Mouse (Mus musculus) heart, adult 9 months (tissue): ENCODE measurements at regions not wholly inside any gene's neighbourhood (a gene's known extent, or its start where the extent isn't known, plus 50 kb on each side); places are given as distances from the start of the nearest gene placed in this dataset.
A peak's percentile ranks its signal among the peaks of the same experiment; 100 is the strongest.

Experiments used
- DNase-seq, 2 experiments: peaks; one replicate each; pipeline ENCODE4 v3.0.0; 2022; ENCODE audit warnings: low spot score in 2 of 2

DNA sequence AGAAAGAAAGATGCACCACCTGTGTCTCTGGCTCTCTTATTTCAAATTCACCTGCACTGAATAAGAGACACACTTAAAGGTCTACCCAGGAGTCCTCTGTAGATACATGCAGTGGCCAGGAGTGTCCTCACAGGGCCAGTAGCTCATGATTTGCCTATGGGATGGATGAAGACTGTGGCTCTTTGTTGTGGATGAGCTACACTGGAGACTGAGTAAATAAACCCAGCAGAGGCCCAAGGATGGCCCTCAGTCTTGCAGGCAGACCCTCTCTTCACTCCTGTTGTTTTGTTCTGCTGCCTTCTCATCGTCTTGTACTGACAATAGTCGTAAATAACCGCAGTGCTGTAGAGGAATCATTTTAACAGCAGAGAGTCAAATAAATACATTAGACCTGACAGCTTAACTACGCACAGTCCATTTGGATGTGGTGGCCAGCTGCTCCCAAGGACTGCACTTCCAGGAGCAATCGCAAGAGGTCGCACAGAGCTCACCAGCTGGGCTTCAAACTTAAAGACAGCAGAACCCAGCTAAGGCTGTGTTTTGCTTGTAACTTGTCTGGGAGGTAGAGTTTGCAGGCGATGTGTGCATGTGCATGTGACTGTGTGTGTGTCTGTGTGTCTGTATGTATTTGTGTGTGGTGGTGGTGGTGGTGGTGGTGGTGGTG lies 328.6 kb upstream of the Camk1g start:
- DNase-seq = peak in 1 of 2 experiments; percentile 31

DNA sequence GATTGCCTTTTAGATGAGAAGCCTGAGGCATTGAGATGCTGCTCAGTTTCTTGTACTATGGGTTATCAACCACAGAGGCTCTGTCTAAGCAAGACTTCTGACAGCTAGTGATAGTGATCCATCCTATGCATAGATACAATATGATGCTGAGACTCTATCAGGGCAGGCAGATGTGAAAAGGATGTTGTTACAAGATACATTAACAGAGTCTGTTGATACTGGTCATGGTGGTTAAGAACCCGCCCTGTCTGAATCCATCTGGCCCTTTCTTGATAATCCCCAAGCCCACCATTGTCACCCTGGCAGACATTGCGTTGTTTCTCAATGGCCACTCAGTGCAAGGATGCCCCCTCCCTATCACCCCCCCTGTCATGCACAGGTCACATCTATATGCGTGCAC lies 327.8 kb upstream of the Camk1g start:
- no peak for DNase-seq

DNA sequence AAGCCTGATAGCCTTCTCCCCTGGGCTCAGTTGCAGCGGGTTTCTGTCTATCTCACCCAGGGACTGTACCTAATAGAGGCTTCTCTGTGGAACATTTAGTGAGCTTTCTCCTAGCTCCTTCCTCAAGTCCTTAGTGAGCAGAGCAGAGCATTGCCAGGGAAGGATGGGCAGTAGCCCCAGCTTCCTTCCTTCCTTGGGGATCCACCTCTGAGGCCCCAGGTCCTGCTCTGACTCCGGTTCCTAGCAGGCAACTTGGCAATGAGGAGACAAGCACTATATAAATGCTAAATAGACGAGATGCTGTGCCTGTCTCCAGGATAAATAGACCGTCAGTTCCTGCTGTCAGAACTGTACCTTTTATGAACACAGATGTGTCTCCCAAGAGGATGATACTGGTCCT lies 326.9 kb upstream of the Camk1g start:
- DNase-seq = peak in 1 of 2 experiments; percentile 16

DNA sequence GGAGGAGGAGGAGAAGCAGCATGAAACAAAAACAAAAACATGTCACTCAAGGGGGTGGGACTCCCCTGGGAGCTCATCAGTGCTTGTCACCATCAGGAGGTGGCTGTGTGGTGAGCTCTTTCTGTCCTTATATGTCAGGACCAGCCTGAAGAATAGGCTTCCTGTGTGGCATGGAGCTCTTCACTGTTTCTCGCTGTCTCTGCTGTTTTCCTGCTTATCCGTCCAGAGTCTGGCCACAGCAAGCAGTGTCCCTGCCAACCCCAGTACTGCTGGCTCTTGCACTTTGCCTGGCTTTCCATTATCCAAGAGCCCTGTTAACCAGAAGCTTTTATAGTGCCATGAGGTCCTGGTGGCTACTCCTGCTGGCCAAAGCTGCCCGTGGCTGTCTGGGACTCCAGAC lies 322.9 kb upstream of the Camk1g start:
- no peak for DNase-seq

DNA sequence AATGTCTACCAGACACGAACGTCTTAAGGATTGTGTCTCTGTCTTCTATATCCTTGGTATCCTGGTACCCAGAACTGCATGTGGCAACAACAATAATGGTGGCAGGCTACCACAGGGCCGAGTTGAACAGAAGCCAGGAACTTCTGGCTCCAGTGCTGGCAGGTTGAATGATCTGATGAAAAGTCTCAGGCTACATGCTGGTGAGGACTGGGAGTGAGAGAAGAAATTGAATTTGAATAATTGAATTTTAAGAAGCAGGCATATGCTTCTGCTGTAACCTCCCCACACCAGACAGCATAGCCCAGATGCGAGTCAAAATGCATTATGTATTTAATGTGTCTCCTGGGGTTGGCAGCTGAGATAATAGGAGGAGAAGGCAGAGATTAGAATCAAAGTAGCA lies 319.5 kb upstream of the Camk1g start:
- no peak for DNase-seq

DNA sequence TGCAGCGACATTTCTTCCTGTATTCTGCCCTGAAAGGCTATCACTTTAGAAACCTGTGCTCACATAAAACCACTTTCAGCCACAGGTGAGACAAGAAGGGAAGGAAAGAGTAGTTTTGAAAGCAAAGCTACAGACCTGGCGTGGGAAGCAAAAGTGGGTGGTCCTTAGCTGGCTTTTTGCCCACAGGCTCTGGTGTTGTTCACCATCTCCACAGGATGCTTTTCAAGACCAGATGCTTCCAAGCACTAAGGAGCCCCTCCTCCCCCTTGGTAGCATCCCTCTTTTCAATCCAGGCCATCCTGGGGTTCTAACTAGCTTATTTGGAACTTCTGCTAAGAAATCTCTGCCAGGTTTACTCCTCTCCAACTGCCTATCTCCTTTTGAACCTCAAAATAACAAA lies 312.8 kb upstream of the Camk1g start:
- DNase-seq = no peak

DNA sequence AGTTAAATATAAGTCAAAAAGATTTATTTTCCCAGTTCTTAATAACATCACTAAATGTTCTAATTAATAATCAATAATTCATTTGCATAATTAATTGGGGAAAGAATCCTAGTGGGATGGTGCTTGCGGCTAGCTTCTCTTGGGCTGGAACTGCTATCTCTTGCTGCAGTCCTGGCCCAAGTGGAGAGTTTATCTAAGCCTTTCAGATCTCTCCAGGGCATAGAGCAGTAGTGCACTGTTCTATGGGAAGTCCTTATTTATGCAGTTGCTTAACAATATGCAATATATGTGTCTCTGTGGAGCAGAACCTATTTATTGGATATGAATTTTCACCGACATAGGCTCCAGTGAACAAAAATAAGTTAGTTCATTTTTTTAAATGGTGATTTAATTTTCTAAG lies 308.4 kb upstream of the Camk1g start:
- no peak for DNase-seq

DNA sequence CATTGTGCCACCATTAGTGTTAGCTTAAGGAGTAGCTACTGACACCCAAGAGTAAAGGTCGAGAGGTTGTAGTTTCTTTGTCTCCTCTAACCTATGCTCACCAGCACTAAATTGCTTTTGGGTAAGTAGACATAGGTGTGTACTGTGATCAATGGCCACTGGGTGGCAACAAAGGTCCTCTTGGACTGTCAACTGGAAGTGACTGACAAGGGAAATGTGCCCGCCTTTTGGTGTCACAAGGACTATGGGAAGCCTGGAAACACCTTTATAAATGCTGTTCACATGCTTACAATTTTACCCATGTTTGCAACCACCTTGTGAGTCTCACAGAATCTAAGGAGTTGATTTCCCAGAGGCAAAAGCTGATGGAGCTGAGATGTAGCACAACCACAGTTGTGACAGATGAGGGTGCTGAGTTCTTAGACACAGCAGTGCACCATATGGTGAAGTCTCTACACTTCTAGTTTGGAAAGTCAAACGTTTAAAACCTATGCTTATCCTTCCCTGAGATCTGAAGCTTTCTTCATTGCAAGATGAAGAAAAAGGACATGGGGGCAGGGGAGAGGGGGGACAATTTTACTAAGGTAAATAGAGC lies 303.2 kb upstream of the Camk1g start:
- no peak for DNase-seq

DNA sequence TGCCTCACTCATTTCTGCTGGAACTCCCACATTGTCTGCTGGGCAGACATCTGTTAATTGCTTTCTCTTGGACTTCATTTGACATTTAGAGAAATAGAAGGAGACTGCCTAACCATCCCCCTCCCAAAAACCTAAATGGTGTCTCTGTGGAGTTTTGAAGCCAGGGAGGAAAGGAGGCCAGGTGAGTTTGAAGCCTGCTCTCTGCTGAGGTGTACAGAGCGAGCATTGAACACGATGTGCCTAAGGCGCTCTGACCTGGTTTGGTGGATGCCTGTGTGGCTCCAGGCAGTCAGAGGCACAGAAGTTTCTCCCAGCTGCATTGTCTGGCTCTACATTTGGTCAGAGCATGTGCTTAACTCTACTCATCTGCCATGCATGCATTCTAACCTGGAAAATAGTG lies 302.6 kb upstream of the Camk1g start:
- DNase-seq = no peak

DNA sequence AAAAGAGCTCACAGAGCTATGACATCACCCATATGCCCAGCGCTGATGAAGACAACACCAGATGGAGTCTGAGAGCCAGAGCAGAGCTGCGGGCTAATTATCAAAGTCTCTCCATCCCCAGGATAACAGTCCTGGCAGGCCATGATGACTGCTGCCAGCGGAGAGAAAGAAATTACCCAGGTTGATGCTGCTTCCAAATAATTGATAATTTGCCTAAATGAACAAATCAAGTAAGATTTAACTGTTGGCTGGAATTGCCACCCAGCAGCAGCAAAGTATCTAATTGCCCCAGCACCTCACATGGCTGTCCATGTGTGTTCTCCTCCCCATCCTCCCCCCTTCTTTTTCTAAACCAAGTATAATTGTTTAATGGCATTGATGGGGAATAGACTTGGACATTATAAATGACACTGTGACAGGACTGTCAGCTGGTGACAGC lies 301.7 kb upstream of the Camk1g start:
- DNase-seq = no peak

DNA sequence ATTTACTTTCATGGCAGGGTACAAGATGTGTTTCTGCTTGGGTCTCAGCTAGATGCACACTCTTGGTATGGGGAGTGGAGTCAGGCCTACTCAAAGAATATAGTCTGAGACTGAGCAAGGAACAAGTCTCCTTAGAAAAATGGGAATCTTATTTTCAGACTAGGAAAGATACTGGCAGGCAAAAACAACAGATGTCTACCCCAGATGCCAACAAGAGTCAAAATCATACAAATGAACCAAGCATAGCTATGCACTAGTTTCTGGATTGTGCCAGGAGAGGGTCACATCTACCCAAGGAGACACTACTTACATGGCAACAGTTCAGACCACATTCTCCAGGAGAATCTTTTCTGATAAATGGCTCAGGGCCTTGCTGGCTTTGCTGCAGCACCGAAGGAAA lies 300.9 kb upstream of the Camk1g start:
- DNase-seq = no peak

DNA sequence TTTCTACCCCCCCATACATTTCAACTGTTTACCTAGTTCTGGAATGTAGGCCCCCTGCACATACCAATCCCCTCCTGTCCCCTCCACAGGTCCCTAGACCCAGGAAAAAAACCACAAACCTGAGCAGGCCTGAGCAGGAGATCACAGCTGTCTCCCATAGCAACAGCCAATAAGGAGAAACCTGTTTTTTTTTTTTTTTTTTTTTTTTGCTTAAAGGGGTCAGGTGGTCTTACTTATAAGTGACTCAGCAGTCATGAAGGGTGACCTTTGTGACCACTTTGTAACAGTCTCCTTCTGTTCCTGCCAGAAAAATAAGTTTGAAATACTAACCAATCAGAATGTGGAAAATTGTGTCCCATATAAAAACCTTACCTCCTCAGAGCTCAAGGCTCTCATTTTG lies 299.9 kb upstream of the Camk1g start:
- DNase-seq = no peak

DNA sequence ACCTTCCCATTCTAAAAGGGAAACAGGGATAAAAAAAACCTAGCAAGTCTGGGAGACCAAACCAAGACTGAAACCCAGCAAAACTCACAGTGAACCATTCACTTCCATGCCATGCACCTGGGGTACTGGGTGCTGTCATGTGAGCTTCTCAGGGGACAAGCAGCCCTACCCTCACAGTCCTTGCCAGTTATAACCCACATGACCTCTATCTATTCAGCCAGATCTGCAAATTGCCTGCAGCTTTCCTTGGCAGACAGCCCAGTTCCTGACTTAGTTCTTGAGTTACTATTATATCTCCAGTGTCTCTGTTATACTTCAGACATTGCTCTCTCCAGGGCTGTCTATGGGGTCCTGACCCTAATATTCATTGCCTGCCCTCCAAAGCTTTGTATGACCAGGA lies 298.7 kb upstream of the Camk1g start:
- peak; percentile 21 to 51 for DNase-seq

DNA sequence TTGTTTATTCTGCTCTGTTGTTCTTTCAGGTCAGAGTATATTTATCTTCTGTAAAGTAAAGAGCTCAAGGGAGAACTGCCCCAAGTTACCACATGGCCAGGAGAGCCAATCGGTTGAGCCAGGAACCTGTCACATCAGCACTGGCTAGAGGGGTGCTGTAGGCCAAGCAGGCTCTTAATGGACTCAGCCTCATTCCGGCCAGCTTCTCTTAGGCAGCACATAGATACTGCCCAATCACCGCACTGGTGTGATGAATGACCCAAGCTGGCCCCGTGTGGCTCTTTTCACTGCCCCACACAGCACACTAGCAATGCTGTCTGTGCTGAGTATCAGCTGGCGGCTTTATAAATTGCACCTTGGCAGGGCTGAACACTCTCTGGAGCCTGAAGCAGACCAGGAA lies 295.8 kb upstream of the Camk1g start:
- peak; percentile 29 to 47 for DNase-seq

DNA sequence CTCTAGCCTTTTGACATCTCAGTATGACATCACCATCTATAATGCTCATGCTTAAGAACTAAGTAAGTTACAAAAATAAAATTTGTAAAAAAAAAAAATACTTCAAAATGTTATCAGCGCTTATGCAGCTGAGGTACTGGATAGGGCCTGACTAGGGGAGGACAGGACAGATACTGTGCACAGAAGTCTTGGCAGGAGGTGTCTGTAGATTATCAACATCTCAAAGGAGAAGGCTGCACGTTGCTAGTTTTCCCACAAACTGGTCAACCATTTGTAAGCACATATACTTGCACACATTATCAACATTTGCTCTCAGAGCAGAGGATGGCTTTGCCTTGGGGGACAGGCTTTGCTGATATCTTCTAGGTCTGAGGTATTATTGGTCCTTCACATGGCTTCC lies 294.5 kb upstream of the Camk1g start:
- DNase-seq = no peak

DNA sequence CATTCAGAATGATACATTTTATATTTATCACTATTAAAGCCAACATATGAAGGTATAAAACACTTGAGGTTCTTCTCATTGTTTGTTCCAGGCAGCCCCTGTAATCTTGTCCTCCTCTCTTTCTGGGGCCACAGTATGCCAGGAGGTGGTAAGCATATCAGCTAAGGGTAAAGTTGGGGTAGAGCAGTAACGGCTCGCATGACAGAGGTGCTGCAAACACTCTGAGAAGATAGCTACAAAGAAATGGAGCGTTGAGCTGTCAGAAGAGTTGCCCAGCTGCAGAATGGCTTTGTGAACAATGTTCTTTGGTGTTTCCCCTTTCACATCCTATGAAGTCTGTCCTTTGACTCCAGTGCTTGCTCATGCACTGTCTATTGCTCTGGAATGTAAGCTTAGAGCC lies 293.5 kb upstream of the Camk1g start:
- no peak for DNase-seq

DNA sequence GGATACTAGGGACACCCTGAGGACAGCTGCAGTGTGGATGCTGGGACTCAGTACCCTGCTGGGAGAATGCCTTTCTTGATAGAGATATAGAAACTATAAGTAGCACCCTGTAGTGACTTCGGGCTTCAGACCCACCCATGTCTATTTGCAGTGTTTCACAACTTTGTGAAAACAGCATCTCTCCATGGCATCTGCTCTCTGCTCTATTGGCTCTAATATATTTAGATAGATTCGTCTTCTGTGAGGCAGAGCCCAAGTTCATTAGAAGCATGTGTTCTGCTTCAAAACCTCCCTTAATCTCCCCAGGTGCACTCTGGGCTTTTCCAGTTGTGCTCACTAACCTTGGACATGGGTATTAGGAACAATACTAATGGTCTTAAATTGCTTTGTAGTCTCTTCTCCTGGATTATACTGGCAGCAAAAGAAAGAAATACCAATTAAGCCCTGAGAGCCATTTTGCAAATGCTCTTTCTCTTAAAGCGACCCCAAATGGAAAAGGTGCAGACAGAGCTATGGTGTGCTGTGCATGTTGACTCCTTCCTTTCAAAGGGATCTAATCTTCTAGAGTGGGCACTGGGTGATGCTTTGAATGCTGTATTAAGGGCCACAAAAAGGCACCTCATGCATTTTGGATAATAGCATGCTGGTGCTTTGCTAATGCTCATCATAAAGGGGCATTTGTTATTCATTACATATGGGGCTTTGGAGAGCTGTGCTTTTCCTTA lies 292.2 kb upstream of the Camk1g start:
- DNase-seq = no peak

DNA sequence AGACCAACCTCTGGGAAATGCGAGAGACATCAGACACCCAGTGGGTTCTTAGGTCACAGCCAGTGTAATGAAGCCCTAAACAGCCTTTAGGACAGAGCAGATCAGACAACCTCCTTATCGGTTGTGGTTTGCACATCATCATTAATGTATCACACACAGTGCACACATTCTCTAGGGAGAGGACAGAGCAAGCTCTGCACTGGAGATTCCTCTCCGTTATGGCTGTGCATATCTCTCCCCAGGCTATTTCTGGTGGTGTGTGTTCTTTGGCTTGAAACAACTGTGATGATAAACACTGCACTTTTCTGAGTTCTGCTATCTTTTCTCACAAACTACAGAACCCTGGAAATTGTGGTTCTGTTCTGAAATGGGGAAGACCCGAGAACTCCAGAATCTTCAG lies 291.3 kb upstream of the Camk1g start:
- no peak for DNase-seq

DNA sequence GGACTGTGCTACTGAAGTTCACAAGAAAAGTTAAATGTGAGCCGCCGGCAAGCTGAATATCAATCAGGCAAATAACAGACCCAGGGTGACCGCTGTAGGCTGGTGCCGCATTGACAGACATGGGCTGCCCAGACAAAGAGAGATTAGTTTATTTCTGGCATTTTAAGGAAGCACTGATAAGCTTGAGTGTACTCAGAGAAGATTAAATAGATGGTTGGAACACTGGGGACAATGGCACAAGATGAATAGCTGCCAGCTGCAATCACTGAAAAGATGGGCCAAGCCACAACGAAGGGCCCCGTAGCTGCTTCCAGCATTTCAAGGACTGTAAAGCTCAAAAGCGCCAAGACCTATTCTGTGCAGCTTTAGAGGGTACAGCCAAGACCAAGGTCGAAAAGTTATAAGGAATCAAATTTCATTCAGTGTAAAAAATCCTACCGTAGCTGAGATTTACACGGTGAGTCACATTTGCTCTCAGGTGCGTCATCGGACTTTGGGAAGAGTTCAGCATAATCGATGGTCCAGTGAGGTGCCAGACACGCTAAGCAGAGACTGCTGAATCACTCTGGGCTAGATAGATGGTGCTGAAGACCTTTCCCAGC lies 285.1 kb upstream of the Camk1g start:
- peak; percentile 24 to 27 for DNase-seq

DNA sequence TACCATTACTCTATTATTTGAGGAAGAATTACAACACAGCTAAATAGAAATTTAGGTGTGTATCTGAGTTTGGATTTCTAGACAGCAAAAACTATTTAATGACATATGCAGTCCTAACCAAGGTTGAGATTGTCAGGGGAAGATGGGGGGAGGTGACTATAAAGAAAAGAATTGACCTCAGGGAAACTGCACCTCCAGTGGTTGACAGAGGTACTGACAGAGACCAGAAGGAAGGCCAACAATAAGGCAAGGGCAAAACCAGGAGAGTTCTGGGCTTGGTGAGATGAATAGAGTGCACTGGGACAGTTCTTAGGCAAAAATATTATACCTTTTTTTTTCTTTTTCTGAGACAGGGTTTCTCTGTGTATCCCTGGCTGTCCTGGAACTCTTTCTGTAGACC lies 280.2 kb upstream of the Camk1g start:
- no peak for DNase-seq

DNA sequence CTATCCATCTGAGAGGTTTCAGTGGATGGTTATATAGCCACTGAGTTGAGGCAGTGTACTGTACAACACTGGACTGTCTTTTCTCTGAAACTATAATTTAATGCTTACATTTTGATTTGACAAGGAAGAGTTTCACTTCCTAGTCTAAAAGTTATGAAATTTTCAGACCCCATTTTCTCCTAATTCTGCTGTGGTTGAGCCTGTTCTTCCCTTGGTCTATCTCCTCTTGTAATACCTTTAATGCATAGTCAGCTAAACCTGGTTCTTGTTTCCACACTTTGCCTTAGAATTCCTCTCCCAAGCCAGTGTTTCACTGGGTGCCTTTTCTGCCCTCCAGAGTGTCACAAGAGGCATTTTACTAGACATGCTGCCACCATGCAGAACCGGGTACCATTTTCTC lies 279.3 kb upstream of the Camk1g start:
- no peak for DNase-seq

DNA sequence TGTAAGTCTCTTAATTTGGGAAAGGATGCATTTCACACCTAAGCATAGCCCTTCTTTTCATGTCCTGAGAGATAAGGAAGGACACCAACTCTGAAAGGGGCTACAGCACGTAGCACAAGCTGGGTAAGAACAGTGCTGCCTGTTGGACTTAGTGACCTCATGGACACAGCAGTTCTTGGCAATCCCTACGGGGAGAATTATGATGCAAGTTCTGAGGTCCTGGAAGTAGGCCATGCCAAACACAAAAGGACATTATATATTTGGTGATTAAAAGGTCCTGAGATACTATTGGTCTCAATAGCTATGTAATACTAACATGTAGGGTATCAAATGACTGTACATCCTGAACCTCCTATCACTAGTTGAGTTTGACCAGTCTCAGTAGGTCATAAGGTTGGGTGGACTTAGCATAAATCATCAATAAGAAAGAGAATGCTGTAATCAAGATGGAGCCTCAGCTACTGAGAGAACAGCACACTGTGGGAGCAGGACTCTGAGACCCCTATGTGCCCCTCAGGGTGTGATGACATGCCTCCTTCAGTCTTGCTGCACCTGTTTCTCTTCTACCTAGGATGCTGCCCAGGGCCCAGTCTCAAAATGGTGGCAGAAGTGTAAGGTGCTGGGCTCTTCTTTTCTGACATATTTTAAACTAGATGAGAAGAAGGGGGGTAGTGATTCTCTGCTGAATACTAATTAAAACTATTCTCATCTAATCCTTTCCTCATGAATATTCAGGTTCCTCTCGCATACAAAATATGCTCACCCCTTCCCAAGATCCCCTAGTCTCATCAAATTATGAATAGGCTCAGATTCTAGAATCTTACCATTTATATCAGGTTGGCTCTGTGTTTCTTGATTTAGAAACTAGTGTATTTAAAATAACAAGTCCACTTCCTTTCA lies 277.5 kb upstream of the Camk1g start:
- DNase-seq = no peak
